Mouse (Mus musculus) liver, adult 2 months (tissue): Measurements from ENCODE around the gene Sc5d. TPM values are rescaled to one million over a fixed set of nuclear protein-coding genes. Genes with fewer than 3 reads are reported as not detected.

ENCODE experiments used
- DNase-seq: peaks from one replicate; pipeline ENCODE4 v3.0.0-alpha.2; 2011; ENCODE audit warnings: low read depth, low spot score; ENCODE audit errors: extremely low read depth
- H3K27ac ChIP-seq: fragments of 200-500 bp; replicated peaks from 2 replicates; pipeline ENCODE4 v1.5.1; 2012; ENCODE audit warnings: low read depth, mild to moderate bottlenecking, control low read depth, inconsistent platforms, low read length; ENCODE audit not compliant: insufficient read depth
- H3K27me3 ChIP-seq: fragments of 200-500 bp; 2 replicates; pipeline ENCODE4 v1.6.1; 2012; ENCODE audit warnings: mild to moderate bottlenecking, moderate library complexity, low read length, inconsistent platforms; ENCODE audit not compliant: control insufficient read depth, insufficient read depth
- H3K36me3 ChIP-seq: fragments of 200-500 bp; 2 replicates; pipeline ENCODE4 v1.6.1; 2012; ENCODE audit warnings: low read length, inconsistent platforms; ENCODE audit not compliant: control insufficient read depth, insufficient read depth
- H3K4me1 ChIP-seq: fragments of 200-500 bp; 2 replicates; pipeline ENCODE4 v1.6.1; 2011; ENCODE audit warnings: low read length; ENCODE audit not compliant: control insufficient read depth, insufficient read depth
- H3K4me3 ChIP-seq: fragments of 200-500 bp; 2 replicates; pipeline ENCODE4 v1.5.1; 2011; ENCODE audit warnings: low read depth, mild to moderate bottlenecking, control low read depth, low read length, moderate library complexity; ENCODE audit not compliant: insufficient read depth
- H3K79me2 ChIP-seq: fragments of 200-500 bp; 2 replicates; pipeline ENCODE4 v1.6.1; 2012; ENCODE audit warnings: inconsistent platforms, mild to moderate bottlenecking, low read length, moderate library complexity; ENCODE audit not compliant: control insufficient read depth, insufficient read depth
- H3K9ac ChIP-seq: fragments of 200-500 bp; 2 replicates; pipeline ENCODE4 v1.6.1; 2012; ENCODE audit warnings: low read depth, mild to moderate bottlenecking, control low read depth, inconsistent platforms, low read length
- CTCF ChIP-seq: fragments of 200-500 bp; IDR thresholded peaks from 2 replicates; pipeline ENCODE4 v1.5.1; 2011; ENCODE audit warnings: low read depth, low read length, control low read depth
- POLR2A ChIP-seq: fragments of 200-500 bp; IDR thresholded peaks from 2 replicates; pipeline ENCODE4 v1.6.1; 2011; ENCODE audit warnings: low read length, control low read depth; ENCODE audit not compliant: insufficient read depth; ENCODE audit errors: extremely low read depth
- WGBS: fragments of 180-500 bp; shearing (Covaris S2); methylation state at CpG from one replicate; pipeline ENCODE4 v1.1.7; 2018; 5-methylcytosine and 5-hydroxymethylcytosine counted together
- polyA plus RNA-seq: library from polyadenylated mRNA; depleted of rRNA; stranded (reverse); fragments of >200 nt; gene quantifications from 2 replicates; pipeline ENCODE4 v1.2.3, GENCODE M21; 2012
- total RNA-seq: library from RNA; depleted of rRNA; stranded (reverse); fragments of >200 nt; gene quantifications from 2 replicates; pipeline ENCODE4 v1.2.3, GENCODE M21; 2014

The Sc5d gene
- total and polyA plus RNA-seq, 2 experiments: 532 to 777 TPM

DNA sequence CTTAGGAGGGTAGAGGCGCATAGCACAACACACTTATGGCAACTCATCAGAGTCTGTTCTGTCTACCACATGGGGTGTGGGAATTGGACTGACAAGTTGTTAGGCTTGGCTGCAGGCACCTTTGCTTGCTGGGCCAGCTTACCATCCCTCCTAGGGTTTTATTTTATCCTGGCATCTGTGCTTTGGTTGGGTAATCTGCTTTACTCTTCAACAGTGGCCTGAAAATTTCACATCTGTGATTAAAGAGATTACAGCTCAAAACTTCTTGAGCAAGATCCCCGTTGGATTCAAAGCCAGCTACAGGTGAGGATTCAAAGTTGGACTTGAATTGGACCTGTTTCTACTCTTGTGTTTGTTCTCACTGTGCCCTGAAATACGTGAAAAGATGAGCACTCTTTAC is 29.5 kb upstream of the Sc5d start:
- peak; percentile 73 for DNase-seq
- TF ChIP-seq POLR2A (no peak), CTCF (no peak)
- Histone ChIP-seq H3K27ac (no peak overlapping the region), H3K4me3 (no peak overlapping the region), H3K4me1 (no peaks in the 10 kb centered on the region), H3K27me3 (no peaks in the 10 kb centered on the region), H3K79me2 (no peaks in the 10 kb centered on the region), H3K36me3 (no peaks in the 10 kb centered on the region), H3K9ac (no peak overlapping the region)
- 43% methylated on average over 3 of the region's 3 CpGs for WGBS

DNA sequence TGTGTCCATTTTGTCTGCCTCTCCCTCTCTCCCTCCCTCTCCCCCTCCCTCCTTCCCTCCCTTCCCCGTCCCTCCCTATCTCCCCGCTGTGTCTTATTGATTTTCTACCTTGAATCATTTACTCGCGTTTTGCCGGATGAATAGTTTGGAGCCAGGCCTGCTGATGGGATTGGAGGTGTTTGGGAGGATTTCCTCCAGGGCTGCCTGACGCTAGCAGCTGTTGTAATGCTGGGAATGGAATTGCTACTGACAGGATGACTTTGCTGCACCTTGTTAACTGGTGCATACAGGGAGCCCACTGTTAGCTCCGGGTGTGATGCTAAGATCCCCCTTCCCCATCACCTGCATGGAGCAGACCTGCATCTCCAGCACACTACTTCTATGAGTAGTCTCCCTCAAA is 29.0 kb upstream of the Sc5d start:
- H3K27ac ChIP-seq: no peak overlapping the region
- no peaks in the 10 kb centered on the region for H3K4me1 ChIP-seq
- TF ChIP-seq CTCF (no peak), POLR2A (no peak)
- WGBS: 13% methylated on average over 7 of the region's 7 CpGs
- no peaks in the 10 kb centered on the region for H3K79me2 ChIP-seq
- no peak overlapping the region for H3K4me3 ChIP-seq
- H3K27me3 ChIP-seq: no peaks in the 10 kb centered on the region
- no peak overlapping the region for H3K9ac ChIP-seq
- DNase-seq: peak; percentile 69
- H3K36me3 ChIP-seq: no peaks in the 10 kb centered on the region

DNA sequence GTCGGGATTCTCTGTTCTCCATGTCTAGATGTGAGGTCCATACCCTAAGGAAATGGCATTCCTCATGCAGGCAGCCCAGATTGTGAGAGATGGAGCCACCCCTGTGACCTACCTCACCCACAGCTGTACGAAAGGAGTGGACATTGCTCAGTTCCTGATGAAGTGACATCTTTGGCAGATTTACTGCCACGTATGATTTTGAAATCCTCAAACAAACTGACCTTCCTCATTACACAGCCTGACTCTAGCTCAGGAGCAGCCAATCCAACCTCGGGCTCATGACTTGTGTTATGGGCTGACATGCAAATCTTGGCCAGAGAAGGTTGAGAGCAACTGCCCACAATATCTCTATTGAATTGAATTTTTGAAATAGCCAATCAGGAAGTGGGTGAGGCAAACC is 15.6 kb upstream of the Sc5d start:
- TF ChIP-seq CTCF (no peak), POLR2A (no peak)
- Histone ChIP-seq H3K79me2 (0 out of 2 replicates have a peak, but pooled peaks cover 4% of the 10 kb centered on the region), H3K4me1 (peaks cover 11% of the 10 kb centered on the region), H3K9ac (no peak overlapping the region), H3K4me3 (no peak overlapping the region), H3K36me3 (peaks cover 2% of the 10 kb centered on the region; the same call in 1 of the 2 replicates), H3K27ac (peak overlapping the region; percentile 58), H3K27me3 (no peaks in the 10 kb centered on the region)
- DNase-seq: peak; percentile 100
- 14% methylated on average over 4 of the region's 4 CpGs for WGBS

DNA sequence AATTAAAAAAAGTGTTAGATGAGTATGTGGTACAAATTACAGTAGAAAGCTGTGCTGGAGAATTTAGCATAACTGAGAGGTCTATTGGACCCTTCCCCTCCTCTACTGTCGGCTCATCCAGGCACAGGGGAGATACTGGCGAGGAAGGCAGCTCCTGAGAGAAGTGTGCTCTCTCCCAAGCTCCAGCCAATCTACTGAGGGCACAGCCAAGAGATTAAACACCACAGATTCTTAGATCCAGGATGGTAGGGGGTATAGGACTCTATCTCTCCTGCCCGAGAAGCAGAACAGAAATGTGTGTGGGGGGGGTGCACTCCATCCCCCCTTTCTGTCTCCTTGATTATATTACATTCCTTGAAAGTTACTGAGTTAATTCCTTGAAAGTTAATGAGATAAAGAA is 14.0 kb upstream of the Sc5d start:
- Histone ChIP-seq H3K27me3 (no peaks in the 10 kb centered on the region), H3K36me3 (peaks cover 5% of the 10 kb centered on the region), H3K27ac (peak overlapping the region; percentile 28; the same call in 1 of the 2 replicates), H3K79me2 (0 out of 2 replicates have a peak, but pooled peaks cover 4% of the 10 kb centered on the region), H3K4me3 (no peak overlapping the region), H3K9ac (no peak overlapping the region), H3K4me1 (peaks cover 13% of the 10 kb centered on the region)
- no peak for DNase-seq
- TF ChIP-seq CTCF (no peak), POLR2A (no peak)
- 90% methylated on average over 3 of the region's 3 CpGs for WGBS

GRCm38 (mm10) chr9:42277606-42278005 is 13.6 kb upstream of the Sc5d start:
- Histone ChIP-seq H3K4me3 (no peak overlapping the region), H3K27me3 (no peaks in the 10 kb centered on the region), H3K4me1 (peaks cover 13% of the 10 kb centered on the region), H3K36me3 (peaks cover 5% of the 10 kb centered on the region), H3K27ac (peak overlapping the region; percentile 20), H3K79me2 (0 out of 2 replicates have a peak, but pooled peaks cover 4% of the 10 kb centered on the region), H3K9ac (no peak overlapping the region)
- no peak for DNase-seq
- WGBS: 95% methylated on average over 1 of the region's 1 CpGs
- TF ChIP-seq POLR2A (no peak), CTCF (no peak)

GRCm38 (mm10) chr9:42277162-42277561 is 13.1 kb upstream of the Sc5d start:
- no peaks in the 10 kb centered on the region for H3K27me3 ChIP-seq
- 0 out of 2 replicates have a peak, but pooled peaks cover 4% of the 10 kb centered on the region for H3K79me2 ChIP-seq
- peak; percentile 31 for DNase-seq
- H3K4me1 ChIP-seq: peaks cover 13% of the 10 kb centered on the region
- TF ChIP-seq POLR2A: no peak
- TF ChIP-seq CTCF: no peak
- no peak overlapping the region for H3K9ac ChIP-seq
- H3K27ac ChIP-seq: peak overlapping the region; percentile 12
- peaks cover 5% of the 10 kb centered on the region for H3K36me3 ChIP-seq
- H3K4me3 ChIP-seq: no peak overlapping the region
